Mouse (Mus musculus): ENCODE results near the gene Tmbim4.

DNA sequence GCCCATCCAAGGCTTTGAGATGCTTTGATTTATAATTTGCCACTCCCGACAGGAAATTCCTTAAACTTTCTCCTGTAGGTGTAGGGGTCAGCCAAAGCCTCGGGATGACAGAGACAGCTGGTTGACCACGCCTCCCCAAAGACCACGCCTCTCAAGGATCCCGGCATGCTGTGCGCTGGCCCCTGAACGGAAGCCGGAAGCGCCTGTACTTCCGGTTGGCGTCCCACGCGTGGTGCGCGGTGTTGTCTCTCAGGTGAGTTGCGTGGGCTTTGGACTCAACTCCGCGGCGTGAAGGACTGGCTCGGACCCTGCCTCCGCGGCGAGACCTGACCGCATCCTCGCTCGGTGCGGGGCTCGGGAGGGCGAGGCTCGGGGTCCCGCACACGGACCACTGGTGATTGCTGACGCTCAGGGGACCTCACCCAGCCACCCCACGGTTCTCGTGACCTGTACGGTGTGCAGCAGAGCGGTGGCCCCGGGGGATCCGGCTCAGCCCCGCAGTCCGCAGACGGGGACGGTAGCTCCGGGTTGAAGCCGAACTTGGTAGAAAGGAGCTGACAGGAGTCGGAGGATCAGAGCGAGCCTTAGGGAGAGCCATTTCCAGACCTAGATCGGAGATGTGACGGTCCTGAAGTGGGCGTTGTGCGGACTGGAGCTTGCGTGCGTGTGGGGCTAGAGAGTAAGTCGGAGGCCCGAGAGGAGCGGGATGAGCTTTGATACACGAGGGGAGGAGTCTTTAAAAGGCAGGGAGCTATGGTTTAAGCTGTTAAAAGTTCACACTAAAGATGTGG is 25.7 kb downstream of the Tmbim4 start, which contains the start of gene Llph:
- TF ChIP-seq CTCF (IDR thresholded peaks at IDR 0.05): no peak
- TF ChIP-seq EP300 (IDR thresholded peaks at IDR 0.05): no peak
